Mouse (Mus musculus) spleen, adult 18-20 months (tissue): ENCODE results near the gene Ralgapa2.

Source experiments
- DNase-seq, 2 experiments: peaks; one replicate each; pipeline ENCODE4 v3.0.0; 2022; ENCODE audit warnings: mixed read lengths in 2 of 2

Ralgapa2 gene

GRCm38 (mm10) chr2:146426321-146426720, 85.8 kb downstream of the Ralgapa2 start:
- DNase-seq = no peak

GRCm38 (mm10) chr2:146425235-146425634, 86.9 kb downstream of the Ralgapa2 start:
- DNase-seq = no peak

GRCm38 (mm10) chr2:146423710-146424301, 88.3 kb downstream of the Ralgapa2 start:
- DNase-seq = no peak

- no peak for DNase-seq
Measured at GRCm38 (mm10) chr2:146423032-146423691, 89.0 kb downstream of the Ralgapa2 start.

- DNase-seq = no peak
Measured at GRCm38 (mm10) chr2:146416283-146416682, 95.9 kb downstream of the Ralgapa2 start.

- peak; percentile 31 to 73 for DNase-seq
Measured at GRCm38 (mm10) chr2:146414484-146415291, 97.5 kb downstream of the Ralgapa2 start.

- DNase-seq = no peak
Measured at GRCm38 (mm10) chr2:146412733-146413132, 99.4 kb downstream of the Ralgapa2 start.

- no peak for DNase-seq
Measured at GRCm38 (mm10) chr2:146411904-146412303, 100.2 kb downstream of the Ralgapa2 start.

- no peak for DNase-seq
Measured at GRCm38 (mm10) chr2:146407078-146407477, 105.1 kb downstream of the Ralgapa2 start.

- no peak for DNase-seq
Measured at GRCm38 (mm10) chr2:146401588-146401987, 110.6 kb downstream of the Ralgapa2 start.

- no peak for DNase-seq
Measured at GRCm38 (mm10) chr2:146400738-146401137, 111.4 kb downstream of the Ralgapa2 start.

GRCm38 (mm10) chr2:146398211-146398865, 113.8 kb downstream of the Ralgapa2 start:
- no peak for DNase-seq

GRCm38 (mm10) chr2:146387211-146387610, 124.9 kb downstream of the Ralgapa2 start:
- DNase-seq = no peak

- no peak for DNase-seq
Measured at GRCm38 (mm10) chr2:146384582-146384981, 127.6 kb downstream of the Ralgapa2 start.

GRCm38 (mm10) chr2:146376293-146376692, 135.9 kb downstream of the Ralgapa2 start:
- DNase-seq = no peak

GRCm38 (mm10) chr2:146366098-146366497, 146.0 kb downstream of the Ralgapa2 start:
- DNase-seq = no peak

GRCm38 (mm10) chr2:146365368-146365983, 146.7 kb downstream of the Ralgapa2 start:
- no peak for DNase-seq

- DNase-seq = no peak
Measured at GRCm38 (mm10) chr2:146363483-146363882, 148.7 kb downstream of the Ralgapa2 start.

- DNase-seq = no peak
Measured at GRCm38 (mm10) chr2:146362932-146363331, 149.2 kb downstream of the Ralgapa2 start.

GRCm38 (mm10) chr2:146361969-146362368, 150.2 kb downstream of the Ralgapa2 start:
- DNase-seq = no peak

- DNase-seq = no peak
Measured at GRCm38 (mm10) chr2:146361076-146361475, 151.1 kb downstream of the Ralgapa2 start.

GRCm38 (mm10) chr2:146359676-146360075, 152.5 kb downstream of the Ralgapa2 start:
- no peak for DNase-seq

GRCm38 (mm10) chr2:146356524-146356923, 155.6 kb downstream of the Ralgapa2 start:
- DNase-seq = no peak
